Mouse (Mus musculus) heart, postnatal 4 days (tissue): ENCODE measurements around the gene Il31ra. TPM values are rescaled to one million over a fixed set of nuclear protein-coding genes. Genes with fewer than 3 reads are reported as not detected.
A peak's percentile ranks its signal among the peaks of the same experiment; 100 is the strongest.
"Not testable (repeated sequence)": the region's sequence is repeated elsewhere in the genome, so short reads cannot be mapped to it uniquely, and the experiment has no call there.

Source experiments
- DNase-seq: peaks from one replicate; pipeline ENCODE4 v3.0.0; 2021
- total RNA-seq, 2 experiments: library from RNA; stranded (reverse); gene quantifications; 2 replicates each; pipeline ENCODE4 v1.2.3; 2021

The Il31ra gene
- not detected for total RNA-seq

DNA sequence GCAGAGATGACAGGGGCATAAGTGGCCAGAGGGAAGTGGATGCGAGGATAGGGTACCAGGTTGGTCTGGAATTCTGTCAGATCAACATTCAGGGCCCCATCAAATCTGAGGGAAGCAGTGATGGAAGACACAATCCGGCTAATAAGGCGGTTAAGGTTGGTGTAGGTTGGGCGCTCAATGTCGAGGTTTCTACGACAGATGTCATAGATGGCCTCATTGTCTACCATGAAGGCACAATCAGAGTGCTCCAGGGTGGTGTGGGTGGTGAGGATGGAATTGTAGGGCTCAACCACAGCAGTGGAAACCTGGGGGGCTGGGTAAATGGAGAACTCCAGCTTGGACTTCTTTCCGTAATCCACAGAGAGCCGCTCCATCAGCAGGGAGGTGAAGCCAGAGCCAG, at the start of gene Il31ra:
Gene Il31ra (minus strand): TSS at position 101 of the 400 bp plus-strand sequence.
- not testable (repeated sequence) for DNase-seq

DNA sequence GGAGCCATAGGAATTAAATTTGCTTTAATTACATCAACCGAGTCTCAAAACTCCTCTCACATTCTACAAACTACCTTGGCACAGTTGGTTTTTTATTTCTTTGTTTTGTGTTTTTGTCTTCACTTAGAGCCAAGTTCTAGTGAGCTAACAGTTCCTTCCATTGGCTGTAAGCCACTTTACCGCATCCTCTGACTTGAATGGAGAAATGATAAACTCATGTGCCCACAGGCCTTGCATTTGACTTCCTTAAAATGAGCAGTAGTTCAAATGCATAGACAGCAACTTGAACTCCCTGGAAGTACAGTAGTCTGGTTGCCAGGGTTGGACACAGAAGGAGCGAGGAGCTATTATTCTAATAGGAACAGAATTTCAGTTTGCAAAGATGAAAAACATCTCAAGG, 48.7 kb upstream of the Il31ra start:
- DNase-seq, result no peak

DNA sequence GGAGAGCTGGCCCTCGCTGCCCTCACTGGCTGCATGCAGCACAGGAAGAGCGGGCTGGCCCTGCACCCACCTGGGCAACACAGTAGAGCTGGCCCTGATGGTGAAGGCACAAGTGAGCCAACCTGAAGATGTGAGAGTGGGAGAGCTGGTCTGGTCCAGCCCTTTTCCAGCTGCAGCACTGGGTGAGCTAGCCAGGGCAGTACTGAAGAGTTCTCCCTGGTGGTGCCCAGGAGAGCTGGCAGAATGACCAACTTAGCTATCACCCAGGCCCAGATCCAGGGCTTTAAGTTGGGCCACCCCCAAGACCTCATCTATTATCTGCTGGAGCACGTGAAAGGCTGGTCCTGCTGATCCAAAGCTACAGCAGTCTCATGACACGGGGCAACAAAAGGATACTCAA, 45.0 kb upstream of the Il31ra start:
- peak; percentile 38 for DNase-seq

DNA sequence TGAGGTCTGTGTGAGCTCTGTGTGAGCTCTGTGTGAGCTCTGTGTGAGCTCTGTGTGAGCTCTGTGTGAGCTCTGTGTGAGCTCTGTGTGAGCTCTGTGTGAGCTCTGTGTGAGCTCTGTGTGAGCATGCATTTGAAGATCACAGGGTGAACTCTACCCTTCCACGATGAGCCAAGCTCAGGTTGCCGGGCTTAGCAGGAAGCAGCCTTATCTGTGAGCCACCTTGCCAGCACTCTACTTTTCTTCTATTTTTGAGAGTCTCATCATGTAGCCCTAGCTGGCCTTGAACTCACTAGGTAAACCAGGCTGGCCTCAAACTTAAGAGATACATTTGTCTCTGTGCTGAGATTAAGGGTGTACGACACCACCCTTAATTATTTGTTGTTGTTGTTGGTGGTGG, 42.3 kb upstream of the Il31ra start:
- DNase-seq, result no peak

DNA sequence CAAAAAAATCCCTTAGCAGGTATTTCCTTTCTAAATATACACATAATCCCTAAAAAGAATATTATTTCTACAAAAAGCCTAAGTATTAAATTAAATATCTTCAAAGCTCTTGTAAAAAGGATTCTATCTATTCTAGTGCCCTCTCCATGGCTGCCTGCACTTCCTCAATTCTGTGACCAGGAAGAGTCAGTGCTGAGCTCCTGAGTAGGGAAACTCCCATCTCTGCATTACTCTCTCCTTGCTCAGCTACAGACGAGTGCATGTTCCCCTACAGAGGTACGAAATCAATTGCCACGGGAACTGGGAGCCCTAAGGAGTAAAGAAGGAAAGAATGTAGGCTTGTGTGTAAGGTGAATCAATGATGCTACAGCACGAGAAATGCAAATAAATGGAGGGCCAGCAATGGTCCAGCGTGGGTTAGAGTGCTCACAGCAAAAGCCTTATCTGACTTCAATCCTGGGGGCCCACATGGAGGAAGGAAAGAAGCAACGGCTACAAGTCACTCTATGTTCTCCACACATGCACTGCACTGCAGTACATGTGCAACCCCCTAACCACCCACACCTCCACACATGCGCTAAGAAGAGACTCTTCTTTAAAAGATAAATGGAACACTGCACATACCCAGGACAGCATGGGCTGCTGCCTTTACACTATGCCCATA, 41.1 kb upstream of the Il31ra start:
- DNase-seq, result no peak

DNA sequence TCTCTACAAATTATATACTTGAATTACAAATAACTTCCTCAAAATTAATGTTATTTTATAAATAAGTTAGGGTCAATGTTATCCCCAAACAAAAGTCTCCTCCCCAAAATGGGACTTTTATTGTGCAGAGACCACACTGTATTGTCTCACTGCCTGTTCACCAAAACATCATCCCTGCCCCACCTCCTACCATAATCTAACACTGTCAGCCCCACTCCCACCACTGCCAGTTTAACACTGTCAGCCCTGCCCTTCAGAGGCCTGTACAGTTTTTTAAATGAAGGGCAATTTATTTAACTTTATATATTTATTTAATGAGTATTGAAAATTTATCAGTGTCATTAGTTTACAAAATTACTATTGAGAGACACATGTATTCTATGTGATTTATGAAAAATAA, 31.4 kb upstream of the Il31ra start:
- DNase-seq, result no peak

DNA sequence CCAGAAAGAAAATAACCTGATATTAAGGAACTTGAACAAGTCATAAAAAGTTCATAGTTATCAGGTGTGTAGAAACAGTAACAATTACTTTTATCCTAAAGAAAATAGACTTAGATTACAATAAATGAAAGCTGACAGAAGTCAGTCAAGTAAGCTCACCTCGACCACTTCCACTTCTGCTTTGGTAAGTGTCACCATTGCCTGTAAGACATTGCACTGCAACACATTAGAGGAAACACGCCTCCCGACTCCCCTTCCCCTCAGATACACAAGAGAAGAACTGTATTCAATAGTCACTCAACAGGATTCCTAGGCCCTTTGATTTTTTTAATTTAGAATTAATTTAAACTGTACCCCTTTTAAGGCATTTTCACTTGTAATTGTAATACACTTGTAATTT, 30.5 kb upstream of the Il31ra start:
- no peak for DNase-seq

DNA sequence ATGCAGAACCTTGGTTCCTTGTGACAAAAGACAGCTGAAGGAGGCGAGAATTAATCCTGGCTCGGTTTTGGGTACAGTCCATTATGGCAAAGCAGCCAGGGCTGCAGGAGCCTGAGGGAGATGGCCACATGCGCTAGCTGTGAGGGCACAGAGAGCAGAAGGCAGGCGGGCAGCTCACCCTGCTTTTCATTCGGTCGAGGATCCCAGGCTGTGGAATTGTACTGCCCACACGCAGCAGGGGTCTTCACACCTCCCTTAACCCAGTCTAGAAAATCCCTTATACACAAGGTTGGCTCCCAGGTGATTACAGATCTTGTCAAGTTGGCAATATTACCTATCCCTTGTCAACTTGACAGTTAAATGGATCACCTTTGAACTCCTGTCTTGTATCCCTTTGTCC, 29.5 kb upstream of the Il31ra start:
- DNase-seq, result no peak

DNA sequence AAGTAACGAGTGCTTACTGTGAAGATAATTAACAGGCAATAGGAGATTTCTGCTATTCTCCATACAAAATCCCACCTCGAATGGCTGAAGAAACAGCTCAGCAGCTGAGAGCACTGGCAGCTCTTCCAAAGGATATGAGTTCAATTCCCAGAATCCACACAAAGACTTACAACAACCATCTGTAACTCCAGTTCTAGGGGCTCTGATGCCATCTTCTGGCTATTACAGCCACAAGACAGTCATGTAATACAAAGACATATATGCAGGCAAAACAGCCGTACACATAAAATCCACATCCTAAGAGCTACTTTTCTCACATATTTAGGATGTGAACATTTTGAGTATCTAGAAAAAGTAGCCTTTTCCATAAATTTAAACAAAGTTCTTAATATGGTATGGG, 27.4 kb upstream of the Il31ra start:
- DNase-seq, result no peak

DNA sequence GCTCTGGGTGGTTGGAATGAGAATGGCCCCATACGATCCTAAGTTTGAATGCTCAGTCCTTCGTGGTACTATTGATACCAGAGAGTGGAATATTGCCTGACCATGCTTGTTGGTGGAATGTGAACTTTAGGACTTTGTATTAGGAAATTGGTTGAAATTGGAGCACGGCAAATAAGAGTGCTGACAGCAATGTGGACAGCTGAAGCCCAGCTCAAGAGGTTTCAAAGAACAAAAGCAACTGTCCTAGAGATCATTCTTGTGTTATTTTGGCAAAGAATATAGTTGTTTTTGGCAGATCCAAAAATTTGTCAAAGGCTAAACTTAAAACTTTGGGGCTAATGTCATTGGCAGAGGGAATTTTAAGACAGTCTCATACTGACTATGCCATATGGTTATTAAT, 14.4 kb upstream of the Il31ra start:
- no peak for DNase-seq

DNA sequence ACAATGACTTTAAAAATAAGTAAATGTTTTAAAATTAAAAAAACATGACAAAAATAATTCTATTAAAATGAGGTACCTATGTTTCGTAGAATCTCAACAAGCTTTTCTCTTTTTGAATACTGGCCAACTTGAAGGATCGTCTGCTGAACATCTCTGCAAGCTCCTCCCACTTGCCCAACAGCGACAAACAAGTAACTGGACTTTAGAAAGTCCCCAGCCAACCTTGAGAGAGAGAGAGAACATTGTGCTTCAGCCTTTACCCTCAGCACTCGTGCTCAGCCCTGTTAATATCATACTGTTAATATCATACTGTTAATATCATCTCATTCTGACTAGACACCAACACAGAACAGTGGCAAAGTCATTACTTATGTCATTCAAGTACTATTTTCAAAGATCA, 10.3 kb upstream of the Il31ra start:
- no peak for DNase-seq

DNA sequence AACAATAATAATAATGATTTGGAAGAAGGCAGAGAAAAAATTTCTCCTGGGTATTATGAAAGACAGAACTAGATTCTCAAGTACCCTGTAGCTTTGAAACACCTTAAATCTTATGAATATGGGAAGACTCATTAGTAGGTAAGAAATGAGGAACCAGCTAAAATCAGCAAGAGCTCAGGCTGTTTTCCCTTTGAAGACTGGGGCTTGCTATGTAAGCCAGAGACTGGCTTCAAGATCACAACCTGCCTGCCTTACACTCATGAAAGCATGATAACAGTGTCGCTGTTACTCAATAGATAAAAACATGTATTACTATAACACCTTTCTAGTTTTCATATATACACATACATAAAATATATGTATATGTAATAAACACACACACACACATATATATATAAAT, 9.7 kb upstream of the Il31ra start:
- no peak for DNase-seq

DNA sequence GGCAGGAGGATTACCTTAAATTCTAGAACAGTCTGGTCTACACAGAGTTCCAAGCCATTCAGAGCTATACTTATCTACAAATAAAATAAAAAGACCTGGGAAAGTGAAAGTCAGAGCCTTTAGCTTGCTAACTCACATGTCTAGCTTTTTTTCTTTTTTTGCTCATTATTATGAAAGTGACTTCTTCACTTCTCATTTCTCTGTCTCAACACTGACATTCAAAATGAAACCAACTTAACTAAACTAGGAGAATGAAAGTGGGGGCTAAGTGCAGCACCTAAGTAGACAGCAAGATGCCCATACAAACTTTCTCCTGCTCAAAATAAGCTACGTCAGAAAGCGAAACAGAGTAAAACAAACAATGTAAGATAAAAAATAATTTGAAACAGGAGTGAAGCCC, 8.4 kb upstream of the Il31ra start:
- DNase-seq, result no peak

DNA sequence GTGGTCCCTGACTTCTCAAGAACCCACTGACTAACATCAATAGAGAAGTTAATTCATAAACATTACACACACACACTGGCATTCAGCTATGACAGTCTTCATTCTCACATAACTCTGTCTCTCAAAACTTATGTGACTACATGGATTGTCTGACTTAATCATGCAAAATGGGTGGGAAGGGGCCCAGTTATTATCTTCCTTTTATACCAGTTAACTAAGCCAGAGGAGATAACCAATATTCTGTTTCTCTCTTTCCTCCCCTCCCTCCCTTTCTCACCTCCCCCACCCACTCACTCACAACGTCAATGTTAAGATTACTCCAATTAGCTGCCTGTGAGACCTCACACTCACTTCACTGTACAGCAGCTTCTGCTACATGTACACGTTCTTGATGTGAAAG, 3.9 kb downstream of the Il31ra start:
- no peak for DNase-seq

DNA sequence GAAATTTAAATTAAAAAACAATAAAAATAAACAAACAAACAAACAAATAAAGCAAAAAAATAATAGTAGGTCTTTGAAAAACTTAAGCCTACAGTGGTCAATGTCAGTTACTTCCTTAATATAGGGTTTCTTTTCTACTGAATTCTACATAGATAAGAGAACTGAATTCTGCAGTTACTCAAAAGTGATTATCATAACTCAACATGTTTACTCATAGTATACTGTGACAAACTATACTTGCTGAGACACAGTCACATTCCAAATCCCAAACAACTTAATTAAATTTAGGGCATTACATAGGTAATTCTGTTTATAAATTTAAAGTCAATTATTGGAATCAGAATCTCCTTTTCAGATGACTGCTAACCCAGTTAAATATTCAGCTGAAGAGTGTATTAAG, 4.5 kb downstream of the Il31ra start:
- no peak for DNase-seq

DNA sequence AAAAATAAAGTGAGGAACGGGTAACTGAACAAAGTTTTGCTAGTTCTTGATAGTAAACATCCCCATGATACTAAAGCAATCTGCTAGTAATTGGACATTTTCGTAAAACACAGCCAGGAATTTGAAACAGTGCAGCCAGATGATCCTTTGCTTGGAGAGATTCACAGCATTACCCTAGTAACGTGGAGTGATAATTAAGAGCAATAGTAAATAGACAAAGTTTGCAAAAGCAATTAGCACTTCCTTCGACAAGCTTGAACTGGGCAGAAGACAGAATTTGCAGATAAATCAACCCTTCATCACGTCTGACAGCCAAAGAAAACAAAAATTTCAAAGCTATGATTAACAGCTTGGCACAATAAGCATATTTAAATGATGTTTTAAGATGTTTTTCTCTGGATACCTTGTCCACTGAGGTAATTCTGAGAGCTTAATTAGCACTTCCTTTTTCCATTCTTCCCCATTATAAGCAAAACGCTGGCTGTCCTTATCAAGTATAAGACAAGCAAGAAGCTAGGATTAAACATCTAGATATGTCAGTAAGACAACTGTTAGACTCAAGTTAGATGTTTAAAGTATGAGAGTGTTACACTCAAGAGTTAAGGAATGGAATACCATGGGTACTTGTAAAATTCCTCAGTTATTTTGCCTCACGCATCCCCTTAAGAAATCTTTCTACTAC, 9.5 kb downstream of the Il31ra start:
- DNase-seq, result no peak

DNA sequence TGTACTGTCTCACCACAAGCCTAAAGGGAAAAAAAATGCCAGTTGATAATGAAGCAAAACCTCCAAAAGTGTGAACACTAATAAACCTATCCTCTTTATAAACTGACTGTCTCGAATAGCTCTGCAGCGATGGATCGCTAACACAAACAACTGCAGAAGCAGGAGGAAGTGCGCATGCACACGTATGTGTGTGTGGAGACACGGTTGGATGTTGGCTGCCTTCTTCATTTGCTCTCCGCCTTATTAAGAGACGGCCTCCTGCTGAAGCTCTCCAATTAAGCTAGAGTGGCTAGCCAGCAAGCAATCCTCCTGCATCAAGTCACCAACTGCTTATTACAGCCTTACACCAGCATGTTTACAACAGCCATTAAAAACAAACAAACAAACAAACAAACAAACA, 11.9 kb downstream of the Il31ra start:
- no peak for DNase-seq

DNA sequence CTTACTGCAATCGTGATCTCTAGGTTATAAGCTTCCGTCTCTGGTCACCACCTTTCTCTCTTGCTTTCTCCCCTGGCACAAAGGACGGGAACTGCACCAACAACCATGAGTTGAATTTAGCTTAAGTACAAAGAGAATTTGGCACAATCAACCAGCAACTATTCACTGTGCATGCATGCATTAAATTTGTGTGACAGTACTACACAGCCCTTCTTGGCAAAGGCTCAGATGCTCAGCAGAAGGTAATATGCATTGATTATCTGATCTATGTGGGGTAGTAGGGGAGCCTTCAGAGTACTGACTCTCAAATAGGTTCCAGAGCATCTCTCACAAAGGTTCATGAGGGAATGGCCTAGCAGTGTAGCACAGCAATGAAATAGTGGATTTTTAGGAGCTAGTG, 12.4 kb downstream of the Il31ra start:
- DNase-seq, result no peak

DNA sequence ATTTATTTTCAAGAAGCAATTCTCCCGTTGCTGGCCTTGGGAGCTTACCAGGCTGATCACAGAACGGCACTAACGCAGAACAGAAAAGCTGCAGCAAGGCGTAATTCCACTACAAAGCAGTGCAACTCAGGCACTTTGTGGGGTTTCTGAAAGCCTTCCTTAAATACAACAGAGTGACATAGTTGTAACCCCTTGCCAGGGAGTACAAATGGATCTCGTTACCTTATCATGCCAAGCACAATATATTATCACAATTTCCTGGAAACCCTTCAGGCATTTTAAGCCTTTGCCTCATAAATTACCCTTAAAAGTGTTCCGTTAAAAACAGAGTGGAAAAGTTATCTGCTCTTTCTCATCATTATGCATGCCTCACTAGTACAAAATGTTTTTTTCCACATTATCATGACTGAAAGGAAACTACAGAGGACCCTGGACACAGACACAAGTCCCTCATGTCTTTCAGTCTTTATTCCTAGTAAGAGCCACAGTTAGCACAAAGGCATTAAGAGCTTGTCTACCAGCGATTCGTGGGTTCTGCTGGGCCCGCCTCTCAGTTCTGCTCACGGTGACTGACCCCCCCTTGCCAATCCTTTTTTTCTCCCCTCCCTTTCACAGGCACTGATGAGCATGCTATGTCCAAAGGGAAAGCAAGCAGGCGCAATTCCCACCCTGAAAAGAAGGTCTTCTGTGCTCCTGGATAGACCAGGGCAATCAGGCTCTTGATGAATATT, 13.4 kb downstream of the Il31ra start:
- DNase-seq, result no peak

DNA sequence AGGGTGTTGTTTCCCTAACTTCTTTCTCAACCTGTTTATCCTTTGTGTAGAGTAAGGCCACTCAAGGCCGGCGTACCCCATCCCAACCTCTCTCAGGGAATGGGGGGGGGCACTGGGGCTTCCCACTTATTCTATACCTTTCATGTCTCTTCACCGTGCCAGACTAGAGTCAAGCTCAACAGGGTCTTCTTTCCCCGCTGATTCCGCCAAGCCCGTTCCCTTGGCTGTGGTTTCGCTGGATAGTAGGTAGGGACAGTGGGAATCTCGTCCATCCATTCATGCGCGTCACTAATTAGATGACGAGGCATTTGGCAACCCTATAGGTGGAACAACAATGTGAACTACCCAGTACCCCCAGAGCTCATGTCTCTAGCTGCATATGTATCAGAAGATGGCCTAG, 16.1 kb downstream of the Il31ra start:
- DNase-seq, result peak; percentile 100

DNA sequence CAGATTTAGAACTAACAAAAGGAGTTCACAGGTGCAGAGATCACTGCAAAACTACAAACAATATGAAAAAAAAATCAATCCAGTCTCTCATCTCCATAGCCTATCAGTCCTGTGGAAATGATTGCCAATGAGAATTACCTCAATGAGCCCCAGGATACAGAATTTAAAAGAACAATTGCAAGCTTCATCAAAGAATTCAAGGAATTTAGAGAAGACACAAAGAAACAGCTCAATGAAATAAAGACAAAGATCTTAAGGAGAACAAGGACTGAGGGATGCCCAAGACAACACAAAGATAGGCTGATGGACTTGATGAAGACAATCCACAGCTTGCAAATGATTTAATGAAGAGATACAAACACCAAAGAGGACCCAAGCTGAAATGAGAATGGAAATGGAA, 20.4 kb downstream of the Il31ra start:
- DNase-seq, result no peak

DNA sequence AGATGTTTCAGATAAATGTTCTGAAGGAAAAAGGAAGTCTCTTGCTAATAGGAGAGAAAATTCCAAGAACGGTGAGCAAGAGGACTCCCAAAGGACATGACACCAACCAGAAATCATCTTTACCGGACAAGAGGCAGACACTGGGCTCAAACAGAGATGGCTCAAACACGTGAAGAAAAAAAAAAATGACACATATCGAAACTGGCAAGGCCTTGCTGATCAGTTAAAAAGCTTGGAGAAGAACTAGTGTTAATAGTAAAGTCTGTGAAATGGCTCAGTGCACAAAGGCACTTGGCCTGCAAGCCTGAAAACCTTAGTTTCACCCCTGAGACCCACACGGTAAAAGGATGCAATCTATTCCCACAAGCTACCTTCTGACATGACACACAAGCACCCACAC, 23.4 kb downstream of the Il31ra start:
- no peak for DNase-seq

DNA sequence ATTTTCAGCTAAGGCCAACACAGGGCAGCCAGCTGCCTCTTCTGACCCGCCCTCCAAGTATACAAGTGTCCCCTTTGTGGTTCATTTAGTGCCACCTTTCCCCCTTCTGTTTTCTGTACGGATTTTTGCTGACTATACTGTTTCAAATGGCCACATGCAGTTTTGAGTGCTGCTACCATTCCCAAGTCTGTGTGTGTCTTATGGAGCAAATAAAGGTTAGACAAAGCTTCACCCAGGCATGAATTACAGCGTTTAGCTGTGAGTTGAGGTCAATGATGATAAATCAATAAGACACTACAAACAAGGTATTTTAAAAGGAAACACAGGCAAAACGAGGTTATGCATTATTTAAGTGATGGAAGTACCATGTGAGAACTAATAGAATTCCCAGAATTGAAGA, 24.6 kb downstream of the Il31ra start:
- no peak for DNase-seq

DNA sequence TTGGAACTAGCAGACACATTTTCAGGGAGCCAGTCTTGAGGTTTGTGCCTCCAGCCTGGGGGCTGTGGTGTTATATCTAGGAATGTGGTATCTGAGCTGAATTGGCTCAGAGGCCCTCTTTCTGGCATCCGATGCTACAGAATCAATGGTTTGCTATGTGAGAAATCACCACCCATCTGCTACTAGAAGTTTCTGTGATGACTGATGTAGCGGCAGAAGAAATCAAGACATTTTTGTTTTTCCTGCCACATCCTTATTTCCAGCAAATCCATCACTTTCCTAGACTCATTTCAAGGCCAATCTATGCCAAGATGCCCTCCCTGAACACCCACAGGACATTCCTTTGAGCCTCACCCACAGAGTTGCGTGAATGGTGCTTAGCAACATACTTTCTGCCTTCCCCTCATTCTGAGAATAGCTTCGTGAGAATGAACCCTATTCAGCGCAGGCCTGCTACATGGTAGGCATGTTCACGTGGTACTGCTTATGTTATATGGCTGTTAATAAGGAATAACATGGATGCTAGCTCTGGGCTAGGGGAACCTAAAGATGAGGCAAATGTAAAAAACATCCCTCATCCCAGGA, 33.5 kb downstream of the Il31ra start:
- no peak for DNase-seq
